Mouse (Mus musculus) right cerebral cortex, adult 18-20 months (tissue): ENCODE measurements around the gene Mex3d.

Source experiments
- DNase-seq: peaks from one replicate; pipeline ENCODE4 v3.0.0; 2022; ENCODE audit warnings: mixed read lengths

Gene Mex3d

GRCm38 (mm10) chr10:80385811-80386734 lies 1.4 kb downstream of the Mex3d start:
- DNase-seq, result peak; percentile 42

- no peak for DNase-seq
Measured at GRCm38 (mm10) chr10:80385310-80385709, 2.1 kb downstream of the Mex3d start.

- DNase-seq, result no peak
Measured at GRCm38 (mm10) chr10:80384709-80385108, 2.8 kb downstream of the Mex3d start.

GRCm38 (mm10) chr10:80384115-80384639 lies 3.3 kb downstream of the Mex3d start:
- no peak for DNase-seq

GRCm38 (mm10) chr10:80383431-80383830 lies 4.0 kb downstream of the Mex3d start:
- no peak for DNase-seq

GRCm38 (mm10) chr10:80382641-80383365 lies 4.7 kb downstream of the Mex3d start:
- no peak for DNase-seq

GRCm38 (mm10) chr10:80377716-80378115 lies 9.7 kb downstream of the Mex3d start:
- no peak for DNase-seq

- DNase-seq, result peak; percentile 88
Measured at GRCm38 (mm10) chr10:80376160-80376559, 11.3 kb downstream of the Mex3d start.

GRCm38 (mm10) chr10:80374063-80374462 lies 13.4 kb downstream of the Mex3d start:
- DNase-seq, result peak; percentile 82

GRCm38 (mm10) chr10:80372706-80373105 lies 14.8 kb downstream of the Mex3d start:
- DNase-seq, result peak; percentile 73

- no peak for DNase-seq
Measured at GRCm38 (mm10) chr10:80371983-80372382, 15.5 kb downstream of the Mex3d start.

GRCm38 (mm10) chr10:80371411-80371966 lies 16.0 kb downstream of the Mex3d start:
- DNase-seq, result peak; percentile 57

- peak; percentile 72 for DNase-seq
Measured at GRCm38 (mm10) chr10:80369995-80370747, 17.3 kb downstream of the Mex3d start.

GRCm38 (mm10) chr10:80368392-80368791 lies 19.1 kb downstream of the Mex3d start:
- DNase-seq, result no peak

GRCm38 (mm10) chr10:80367954-80368353 lies 19.5 kb downstream of the Mex3d start:
- DNase-seq, result no peak

GRCm38 (mm10) chr10:80365736-80366135 lies 21.7 kb downstream of the Mex3d start:
- no peak for DNase-seq

GRCm38 (mm10) chr10:80363734-80364133 lies 23.7 kb downstream of the Mex3d start:
- DNase-seq, result no peak

GRCm38 (mm10) chr10:80357994-80358639 lies 29.3 kb downstream of the Mex3d start:
- DNase-seq, result no peak

- peak; percentile 58 for DNase-seq
Measured at GRCm38 (mm10) chr10:80357336-80357735, 30.1 kb downstream of the Mex3d start.

- no peak for DNase-seq
Measured at GRCm38 (mm10) chr10:80356737-80357136, 30.7 kb downstream of the Mex3d start.

GRCm38 (mm10) chr10:80356001-80356682 lies 31.3 kb downstream of the Mex3d start, which contains the start of gene Plk5:
TSS of gene Plk5 (plus strand) at chr10:80356459.
- no peak for DNase-seq
